Mouse (Mus musculus) lung, postnatal 0 days (tissue): ENCODE results near the gene Adcy5. TPM values are rescaled to one million over a fixed set of nuclear protein-coding genes. Genes with fewer than 3 reads are reported as not detected.

ENCODE experiments used
- ATAC-seq: fragments of 200-750 bp; cut with Nextera tagmentation; 2 replicates; pipeline ENCODE4 v1.8.0; 2017; ENCODE audit warnings: moderate library complexity
- DNase-seq: peaks from one replicate; pipeline ENCODE4 v3.0.0-alpha.2; 2016; ENCODE audit warnings: low spot score
- H3K27ac ChIP-seq: fragments of 300-500 bp; sonication (generic); 2 replicates; pipeline ENCODE4 v1.5.1; 2014; ENCODE audit warnings: antibody characterized with exemption, mild to moderate bottlenecking, low read length, mixed read lengths
- H3K27me3 ChIP-seq: fragments of 300-500 bp; sonication (generic); replicated peaks from 2 replicates; pipeline ENCODE4 v1.6.1; 2014; ENCODE audit warnings: low read length, mixed read lengths; ENCODE audit not compliant: insufficient read depth
- H3K36me3 ChIP-seq: fragments of 300-500 bp; sonication (generic); 2 replicates; pipeline ENCODE4 v1.6.1; 2014; ENCODE audit warnings: low read length, mixed read lengths; ENCODE audit not compliant: insufficient read depth
- H3K4me1 ChIP-seq: fragments of 300-500 bp; sonication (generic); 2 replicates; pipeline ENCODE4 v1.6.1; 2014; ENCODE audit warnings: antibody characterized with exemption, low read depth, low read length, mixed read lengths; ENCODE audit not compliant: insufficient read depth
- H3K4me2 ChIP-seq: fragments of 300-500 bp; sonication (generic); replicated peaks from 2 replicates; pipeline ENCODE4 v1.6.1; 2014; ENCODE audit warnings: low read depth, mild to moderate bottlenecking, low read length, moderate library complexity, mixed read lengths
- H3K4me3 ChIP-seq: fragments of 300-500 bp; sonication (generic); 2 replicates; pipeline ENCODE4 v1.5.1; 2014; ENCODE audit warnings: low read depth, low read length
- H3K9ac ChIP-seq: fragments of 300-500 bp; sonication (generic); replicated peaks from 2 replicates; pipeline ENCODE4 v1.6.1; 2014; ENCODE audit warnings: low read depth, mild to moderate bottlenecking
- H3K9me3 ChIP-seq: fragments of 300-500 bp; sonication (generic); 2 replicates; pipeline ENCODE4 v1.6.1; 2016; ENCODE audit warnings: low read length, mixed read lengths
- CTCF ChIP-seq: IDR thresholded peaks from 2 replicates; pipeline ENCODE4 v1.5.1; 2016; ENCODE audit warnings: antibody characterized with exemption, mild to moderate bottlenecking
- EP300 ChIP-seq: IDR thresholded peaks from 2 replicates; pipeline ENCODE4 v1.6.1; 2016; ENCODE audit warnings: antibody characterized with exemption, mild to moderate bottlenecking, control low read depth
- WGBS: fragments of 180-500 bp; shearing (Covaris S2); extraction: QIAGEN DNeasy Blood & Tissue Kit; methylation state at CpG from one replicate; pipeline ENCODE4 v1.1.7; 2014; 5-methylcytosine and 5-hydroxymethylcytosine counted together
- polyA plus RNA-seq: library from polyadenylated mRNA; unstranded; fragments of >200 nt; fragmentation: Nextera tagmentation; extraction: Ambion mirVana; gene quantifications from 2 replicates; pipeline ENCODE4 v1.2.1, GENCODE M21; 2015

Gene Adcy5
- polyA plus RNA-seq, 1 experiment from 2014 or later, result 0.48 TPM

- no peaks in the 10 kb centered on the region for H3K27me3 ChIP-seq
- TF ChIP-seq EP300, result no peak
- no peak for TF ChIP-seq CTCF
- no peaks in the 10 kb centered on the region for H3K9me3 ChIP-seq
- ATAC-seq, result no peak
- no peak for DNase-seq
- 64% methylated on average over 3 of the region's 3 CpGs for WGBS
- H3K9ac ChIP-seq, result no peak overlapping the region
- no peak overlapping the region for H3K4me3 ChIP-seq
- peaks cover 6% of the 10 kb centered on the region; the same call in 1 of the 2 replicates for H3K4me1 ChIP-seq
- H3K36me3 ChIP-seq, result no peaks in the 10 kb centered on the region
- no peak overlapping the region for H3K27ac ChIP-seq
- no peak overlapping the region for H3K4me2 ChIP-seq
These were observed 160.8 kb downstream of the Adcy5 start for GRCm38 (mm10) chr16:35315496-35315895.

- no peak overlapping the region for H3K4me3 ChIP-seq
These were observed 162.2 kb downstream of the Adcy5 start for GRCm38 (mm10) chr16:35316856-35317264.

DNA sequence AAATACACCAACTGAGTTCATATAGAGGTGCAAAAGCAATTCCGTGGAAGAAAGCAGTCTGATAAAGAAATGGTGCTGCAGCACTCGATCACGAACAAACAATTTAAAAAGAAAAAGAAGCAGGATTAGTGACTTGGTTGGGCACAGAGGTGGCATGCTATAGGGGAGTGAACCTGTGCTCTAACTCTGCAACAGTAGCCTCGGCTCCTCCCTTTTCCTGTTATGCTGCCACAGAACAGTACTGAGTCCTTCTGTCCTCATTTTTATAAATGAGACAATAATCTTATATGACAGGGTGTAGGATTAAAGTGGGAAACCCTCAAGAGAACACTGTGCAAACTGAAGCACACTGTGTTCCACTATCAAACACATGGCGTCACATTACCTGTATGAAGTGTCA is 162.8 kb downstream of the Adcy5 start:
- 78% methylated on average over 5 of the region's 5 CpGs for WGBS

More at GRCm38 (mm10) chr16:35316856-35317264, 162.2 kb downstream of the Adcy5 start:
- TF ChIP-seq CTCF, result no peak
- TF ChIP-seq EP300, result no peak
- H3K27ac ChIP-seq, result no peak overlapping the region
- no peaks in the 10 kb centered on the region for H3K9me3 ChIP-seq
- no peak for ATAC-seq
- DNase-seq, result no peak
- H3K4me2 ChIP-seq, result no peak overlapping the region
- H3K36me3 ChIP-seq, result no peaks in the 10 kb centered on the region
- no peak overlapping the region for H3K9ac ChIP-seq
- H3K27me3 ChIP-seq, result no peaks in the 10 kb centered on the region
- H3K4me1 ChIP-seq, result no peaks in the 10 kb centered on the region

GRCm38 (mm10) chr16:35318397-35318796 is 163.7 kb downstream of the Adcy5 start:
- H3K4me1 ChIP-seq, result no peaks in the 10 kb centered on the region
- H3K27me3 ChIP-seq, result no peaks in the 10 kb centered on the region
- no peaks in the 10 kb centered on the region for H3K36me3 ChIP-seq
- H3K4me3 ChIP-seq, result no peak overlapping the region
- H3K27ac ChIP-seq, result no peak overlapping the region
- DNase-seq, result no peak
- no peak for ATAC-seq
- no peaks in the 10 kb centered on the region for H3K9me3 ChIP-seq
- no peak overlapping the region for H3K4me2 ChIP-seq
- WGBS, result 59% methylated on average over 6 of the region's 6 CpGs
- no peak for TF ChIP-seq EP300
- no peak for TF ChIP-seq CTCF
- no peak overlapping the region for H3K9ac ChIP-seq

More for the DNA sequence above, 162.8 kb downstream of the Adcy5 start:
- Histone ChIP-seq H3K4me3 (no peak overlapping the region), H3K4me2 (no peak overlapping the region), H3K27me3 (no peaks in the 10 kb centered on the region), H3K36me3 (no peaks in the 10 kb centered on the region), H3K9me3 (no peaks in the 10 kb centered on the region), H3K27ac (no peak overlapping the region), H3K9ac (no peak overlapping the region), H3K4me1 (no peaks in the 10 kb centered on the region)
- no peak for TF ChIP-seq CTCF
- ATAC-seq, result no peak
- DNase-seq, result no peak

DNA sequence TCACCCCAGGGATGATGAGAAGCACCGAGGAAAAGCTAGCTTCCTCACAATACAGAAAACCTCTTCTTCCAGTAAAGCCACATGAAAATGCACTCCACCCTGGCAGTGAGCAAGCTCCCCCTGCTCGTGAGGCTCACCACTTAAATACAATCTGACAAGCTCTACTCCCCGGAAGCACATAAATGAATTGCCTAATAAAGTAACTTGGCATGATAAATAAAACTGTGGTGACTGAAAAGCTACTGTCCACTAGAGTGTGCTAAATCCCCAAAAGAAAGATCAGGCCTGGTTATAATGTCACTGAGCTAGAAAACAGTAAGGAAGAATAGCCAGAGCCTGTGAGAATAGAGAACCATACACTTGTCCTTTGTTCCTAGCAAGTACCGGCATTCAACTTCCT is 164.7 kb downstream of the Adcy5 start:
- Histone ChIP-seq H3K4me3 (no peak overlapping the region), H3K9me3 (no peaks in the 10 kb centered on the region), H3K27me3 (no peaks in the 10 kb centered on the region), H3K4me1 (no peaks in the 10 kb centered on the region), H3K36me3 (no peaks in the 10 kb centered on the region), H3K9ac (no peak overlapping the region), H3K4me2 (no peak overlapping the region), H3K27ac (no peak overlapping the region)
- TF ChIP-seq CTCF (peak; percentile 79), EP300 (no peak)
- WGBS, result 26% methylated on average over 4 of the region's 4 CpGs
- ATAC-seq (peak; percentile 74), DNase-seq (peak; percentile 92)

DNA sequence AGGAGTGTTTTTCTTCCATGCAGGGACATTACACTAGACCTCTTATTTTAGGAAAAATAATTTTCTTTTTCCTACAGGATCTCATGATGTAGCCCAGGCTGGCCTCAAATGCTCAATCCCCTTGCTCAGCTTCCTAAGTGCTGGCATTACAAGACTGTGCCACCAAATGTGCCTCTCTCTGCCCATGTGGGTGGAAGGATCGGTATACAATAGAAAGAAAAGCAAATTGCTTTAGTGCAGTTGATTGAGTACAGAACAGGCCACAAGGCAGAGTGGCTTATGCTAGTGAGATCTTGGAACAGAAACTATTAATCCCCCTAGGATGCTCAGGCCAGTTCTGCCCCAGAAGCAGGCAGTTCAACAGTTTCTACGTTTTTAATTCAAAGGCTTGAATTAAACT is 165.1 kb downstream of the Adcy5 start:
- Histone ChIP-seq H3K4me2 (no peak overlapping the region), H3K27ac (no peak overlapping the region), H3K9me3 (no peaks in the 10 kb centered on the region), H3K4me1 (no peaks in the 10 kb centered on the region), H3K36me3 (no peaks in the 10 kb centered on the region), H3K27me3 (no peaks in the 10 kb centered on the region), H3K4me3 (no peak overlapping the region), H3K9ac (no peak overlapping the region)
- TF ChIP-seq EP300 (no peak), CTCF (no peak)
- no peak for DNase-seq
- ATAC-seq, result no peak
- WGBS, result 89% methylated on average over 2 of the region's 2 CpGs

DNA sequence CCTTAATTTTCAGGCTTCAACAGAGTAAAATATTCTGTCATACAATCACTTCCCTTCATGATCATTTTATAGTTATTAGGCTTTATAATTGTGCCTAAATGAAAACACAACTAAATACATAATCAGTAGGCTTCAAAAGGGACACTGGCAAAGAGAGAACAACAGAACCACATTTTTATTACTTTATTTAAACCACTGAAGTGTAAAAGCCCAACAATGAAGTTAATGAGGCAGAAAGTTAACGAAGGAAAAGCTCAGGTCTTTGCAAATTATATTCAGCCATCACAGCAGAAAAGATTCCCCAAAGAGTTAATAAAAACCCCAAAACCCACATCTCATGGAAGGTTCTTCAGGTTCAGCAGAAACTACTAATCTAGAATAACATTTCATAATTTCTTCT is 175.8 kb downstream of the Adcy5 start:
- no peaks in the 10 kb centered on the region for H3K9me3 ChIP-seq
- no peak for TF ChIP-seq CTCF
- TF ChIP-seq EP300, result no peak
- ATAC-seq (no peak), DNase-seq (no peak)
- no peaks in the 10 kb centered on the region for H3K36me3 ChIP-seq
- no peaks in the 10 kb centered on the region for H3K27me3 ChIP-seq
- H3K4me3 ChIP-seq, result no peak overlapping the region
- H3K27ac ChIP-seq, result no peak overlapping the region
- WGBS, result 85% methylated on average over 1 of the region's 1 CpGs
- no peaks in the 10 kb centered on the region for H3K4me1 ChIP-seq
- H3K9ac ChIP-seq, result no peak overlapping the region
- no peak overlapping the region for H3K4me2 ChIP-seq

Other genes starting within 250 kb of the Adcy5 start
- gene Hacd2, start 132.4 kb upstream of the Adcy5 start, polyA plus RNA-seq, result 60.8 and 67.1 TPM in 2 replicates
- gene Sec22a, start 209.0 kb downstream of the Adcy5 start, polyA plus RNA-seq, result 45.9 and 51.3 TPM in 2 replicates